Mouse (Mus musculus): ENCODE data around the gene Creb3l2. TPM values are rescaled to one million over a fixed set of nuclear protein-coding genes. Genes with fewer than 3 reads are reported as not detected.

Gene Creb3l2
- polyA plus RNA-seq, 1 experiment, result 6.8 TPM

DNA sequence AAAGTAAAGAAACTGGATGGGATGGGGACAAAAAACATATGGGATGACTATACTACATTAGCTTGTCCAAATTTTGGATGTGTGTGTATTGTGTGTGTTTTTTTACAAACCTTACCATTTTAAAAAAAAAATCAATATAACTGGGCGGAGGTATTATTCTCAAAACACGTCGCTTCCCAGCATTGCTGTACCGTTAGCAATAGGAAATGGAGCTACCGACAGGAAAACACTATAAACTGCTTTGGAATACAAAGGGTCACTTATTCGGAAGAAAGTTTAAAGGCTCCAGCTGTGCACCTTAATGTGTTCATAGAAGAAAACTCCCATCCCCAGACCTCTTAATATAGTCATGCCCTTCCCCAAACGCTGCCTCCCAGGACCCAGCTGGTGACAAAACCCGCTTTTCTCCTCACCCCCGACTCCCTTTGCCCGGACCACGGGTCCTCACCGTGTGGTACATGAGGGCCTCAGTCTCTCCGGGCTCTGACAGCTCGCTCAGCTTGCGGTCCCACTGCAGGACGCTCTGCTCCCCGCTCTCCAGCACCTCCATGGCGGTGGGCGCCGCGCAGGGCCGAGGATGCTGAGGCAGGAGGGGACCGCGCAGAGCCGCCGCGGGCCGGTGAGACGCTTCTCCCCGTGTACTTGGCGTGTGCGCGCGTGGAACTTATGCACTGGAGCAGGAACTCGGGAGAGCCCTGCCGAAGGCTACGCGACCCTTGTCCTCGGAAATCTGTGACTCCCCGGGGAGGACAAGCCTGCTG lies 515 bp downstream of the Creb3l2 start:
- Histone ChIP-seq H3K4me1 (ENCODE audit: control insufficient read depth, insufficient read depth, insufficient read length) (peaks cover 2% of the 10 kb centered on the region; the same call in 1 of the 2 replicates), H3K27ac (ENCODE audit: insufficient read depth, low read length) (peak overlapping the region; percentile 44), H3K27me3 (ENCODE audit: control insufficient read depth, insufficient read depth, low read length) (no peaks in the 10 kb centered on the region), H3K4me3 (ENCODE audit: extremely low read depth, insufficient read depth, insufficient read length) (peak overlapping the region; percentile 76), H3K36me3 (ENCODE audit: control insufficient read depth, insufficient read depth, low read length) (no peaks in the 10 kb centered on the region)
- peak in 1 of 2 experiments; percentile 32 for DNase-seq (ENCODE audit: low read depth in 1 of 2, low spot score in 2 of 2)
- no peak for TF ChIP-seq CTCF (IDR thresholded peaks at IDR 0.05; ENCODE audit: extremely low read depth, insufficient read depth, insufficient read length, insufficient replicate concordance)
- TF ChIP-seq POLR2A (IDR thresholded peaks at IDR 0.05; ENCODE audit: low read depth, low read length), result no peak
- WGBS, result under 1% methylated on average over 40 of the region's 40 CpGs

GRCm38 (mm10) chr6:37440491-37441250 lies 1.3 kb downstream of the Creb3l2 start:
- TF ChIP-seq CTCF (IDR thresholded peaks at IDR 0.05; ENCODE audit: extremely low read depth, insufficient read depth, insufficient read length, insufficient replicate concordance) (no peak), POLR2A (IDR thresholded peaks at IDR 0.05; ENCODE audit: low read depth, low read length) (no peak)

GRCm38 (mm10) chr6:37439676-37440490 lies 2.1 kb downstream of the Creb3l2 start:
- no peaks in the 10 kb centered on the region for H3K27me3 ChIP-seq (ENCODE audit: control insufficient read depth, insufficient read depth, low read length)
- TF ChIP-seq CTCF (IDR thresholded peaks at IDR 0.05; ENCODE audit: extremely low read depth, insufficient read depth, insufficient read length, insufficient replicate concordance), result no peak
- TF ChIP-seq POLR2A (IDR thresholded peaks at IDR 0.05; ENCODE audit: low read depth, low read length), result no peak
- H3K4me3 ChIP-seq (ENCODE audit: extremely low read depth, insufficient read depth, insufficient read length), result no peak overlapping the region
- DNase-seq (ENCODE audit: low read depth in 1 of 2, low spot score in 2 of 2), result no peak
- 83% methylated on average over 13 of the region's 13 CpGs for WGBS
- H3K27ac ChIP-seq (ENCODE audit: insufficient read depth, low read length), result no peak overlapping the region
- peaks cover 2% of the 10 kb centered on the region; the same call in 1 of the 2 replicates for H3K4me1 ChIP-seq (ENCODE audit: control insufficient read depth, insufficient read depth, insufficient read length)
- no peaks in the 10 kb centered on the region for H3K36me3 ChIP-seq (ENCODE audit: control insufficient read depth, insufficient read depth, low read length)

More at GRCm38 (mm10) chr6:37440491-37441250, 1.3 kb downstream of the Creb3l2 start:
- no peak overlapping the region for H3K27ac ChIP-seq (ENCODE audit: insufficient read depth, low read length)
- peaks cover 2% of the 10 kb centered on the region; the same call in 1 of the 2 replicates for H3K4me1 ChIP-seq (ENCODE audit: control insufficient read depth, insufficient read depth, insufficient read length)
- DNase-seq (ENCODE audit: low read depth in 1 of 2, low spot score in 2 of 2), result no peak
- H3K27me3 ChIP-seq (ENCODE audit: control insufficient read depth, insufficient read depth, low read length), result no peaks in the 10 kb centered on the region
- H3K4me3 ChIP-seq (ENCODE audit: extremely low read depth, insufficient read depth, insufficient read length), result peak overlapping the region; percentile 76; the same call in 1 of the 2 replicates
- H3K36me3 ChIP-seq (ENCODE audit: control insufficient read depth, insufficient read depth, low read length), result no peaks in the 10 kb centered on the region
- 18% methylated on average over 12 of the region's 12 CpGs for WGBS

- no peak overlapping the region for H3K4me3 ChIP-seq (ENCODE audit: extremely low read depth, insufficient read depth, insufficient read length)
- WGBS, result 96% methylated on average over 3 of the region's 3 CpGs
- H3K4me1 ChIP-seq (ENCODE audit: control insufficient read depth, insufficient read depth, insufficient read length), result peaks cover 2% of the 10 kb centered on the region; the same call in 1 of the 2 replicates
- no peak overlapping the region for H3K27ac ChIP-seq (ENCODE audit: insufficient read depth, low read length)
- H3K36me3 ChIP-seq (ENCODE audit: control insufficient read depth, insufficient read depth, low read length), result no peaks in the 10 kb centered on the region
- TF ChIP-seq POLR2A (IDR thresholded peaks at IDR 0.05; ENCODE audit: low read depth, low read length) (no peak), CTCF (IDR thresholded peaks at IDR 0.05; ENCODE audit: extremely low read depth, insufficient read depth, insufficient read length, insufficient replicate concordance) (no peak)
- no peaks in the 10 kb centered on the region for H3K27me3 ChIP-seq (ENCODE audit: control insufficient read depth, insufficient read depth, low read length)
- no peak for DNase-seq (ENCODE audit: low read depth in 1 of 2, low spot score in 2 of 2)
Measured at GRCm38 (mm10) chr6:37438510-37438909, 3.4 kb downstream of the Creb3l2 start.

DNA sequence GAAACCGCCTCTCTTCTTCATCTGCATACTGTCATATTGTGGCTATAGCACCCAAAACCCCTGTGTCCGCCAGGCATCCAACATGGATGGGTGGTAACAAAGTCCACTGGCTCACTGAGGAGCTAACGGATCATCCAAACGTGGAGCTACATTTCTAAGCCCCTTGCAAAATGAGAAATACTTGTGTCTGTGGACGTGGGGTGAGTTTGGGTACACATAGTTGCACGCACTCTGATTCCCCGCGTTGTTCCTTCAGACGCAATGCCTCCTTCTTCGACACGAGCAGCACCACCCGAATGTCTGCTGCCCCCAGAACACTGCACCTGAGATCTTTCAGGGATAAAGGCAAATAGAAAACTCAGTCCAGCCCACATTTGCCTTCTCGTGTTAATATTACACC lies 4.9 kb downstream of the Creb3l2 start:
- Histone ChIP-seq H3K27ac (ENCODE audit: insufficient read depth, low read length) (no peak overlapping the region), H3K36me3 (ENCODE audit: control insufficient read depth, insufficient read depth, low read length) (no peaks in the 10 kb centered on the region), H3K4me3 (ENCODE audit: extremely low read depth, insufficient read depth, insufficient read length) (no peak overlapping the region), H3K27me3 (ENCODE audit: control insufficient read depth, insufficient read depth, low read length) (no peaks in the 10 kb centered on the region), H3K4me1 (ENCODE audit: control insufficient read depth, insufficient read depth, insufficient read length) (peaks cover 2% of the 10 kb centered on the region; the same call in 1 of the 2 replicates)
- WGBS, result 91% methylated on average over 13 of the region's 13 CpGs
- TF ChIP-seq CTCF (IDR thresholded peaks at IDR 0.05; ENCODE audit: extremely low read depth, insufficient read depth, insufficient read length, insufficient replicate concordance) (no peak), POLR2A (IDR thresholded peaks at IDR 0.05; ENCODE audit: low read depth, low read length) (no peak)
- DNase-seq (ENCODE audit: low read depth in 1 of 2, low spot score in 2 of 2), result no peak

- no peak for DNase-seq (ENCODE audit: low read depth in 1 of 2, low spot score in 2 of 2)
- 83% methylated on average over 6 of the region's 6 CpGs for WGBS
- no peaks in the 10 kb centered on the region for H3K27me3 ChIP-seq (ENCODE audit: control insufficient read depth, insufficient read depth, low read length)
- H3K4me1 ChIP-seq (ENCODE audit: control insufficient read depth, insufficient read depth, insufficient read length), result no peaks in the 10 kb centered on the region
- H3K27ac ChIP-seq (ENCODE audit: insufficient read depth, low read length), result no peak overlapping the region
- TF ChIP-seq POLR2A (IDR thresholded peaks at IDR 0.05; ENCODE audit: low read depth, low read length) (no peak), CTCF (IDR thresholded peaks at IDR 0.05; ENCODE audit: extremely low read depth, insufficient read depth, insufficient read length, insufficient replicate concordance) (no peak)
- H3K4me3 ChIP-seq (ENCODE audit: extremely low read depth, insufficient read depth, insufficient read length), result no peak overlapping the region
- no peaks in the 10 kb centered on the region for H3K36me3 ChIP-seq (ENCODE audit: control insufficient read depth, insufficient read depth, low read length)
Measured at GRCm38 (mm10) chr6:37435391-37435790, 6.6 kb downstream of the Creb3l2 start.
